Comparison of ENCODE assay signal across 22 mouse cellular contexts in the genomic region with DNA sequence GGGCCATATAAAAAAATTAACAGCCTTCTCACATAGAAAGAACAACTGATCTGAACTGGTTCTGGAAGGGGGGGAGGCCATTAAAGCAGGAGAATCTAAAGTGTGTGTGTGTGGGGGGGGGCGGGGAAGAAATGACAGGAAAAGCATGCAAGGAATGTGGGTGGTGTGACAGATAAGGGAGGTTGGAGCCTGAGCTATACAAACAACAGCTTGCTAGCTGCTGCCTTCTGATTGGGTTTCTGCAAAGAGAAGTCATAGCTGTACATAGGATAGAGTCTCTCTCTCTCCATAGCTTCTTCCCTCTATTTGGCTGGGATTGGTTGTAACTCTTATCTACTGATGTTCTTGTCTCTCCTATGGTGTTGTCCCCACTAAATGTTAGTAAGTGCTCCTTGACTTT. TPM values are rescaled to one million over a fixed set of nuclear protein-coding genes. Genes with fewer than 3 reads are reported as not detected.
DNase-seq lines count a peak whose midpoint lies in the region; ATAC-seq and TF ChIP-seq lines count a peak whose summit lies in the region.
"Had no signal": no experiment of that assay in that cellular context is flagged by ENCODE, and none has a peak within 500 bp of the region (broad histone marks: within the 10 kb centered on the region; RNA-seq: fewer than 3 reads in every experiment).

No protein-coding gene starts in this region.

- ATAC-seq in kidney, postnatal 0 days (replicated peaks; ENCODE audit: low FRiP score, low read depth) = no peak; the same call in 1 of the 2 replicates
- ATAC-seq in liver, embryonic 12.5 days = peak; percentile 69
- ATAC-seq: activated CD4-positive, CD25-positive, alpha-beta regulatory T cell, adult 4 months; hindbrain, embryonic 16.5 days; intestine, postnatal 0 days had no signal

- DNase-seq in heart, embryonic 10.5 days (ENCODE audit: low spot score) = peak; percentile 74
- no peak for DNase-seq in heart, adult 9 months (ENCODE audit: low spot score in 2 of 2)
- DNase-seq in kidney, postnatal 0 days (ENCODE audit: low spot score) = peak; percentile 30
- no peak for DNase-seq in kidney, postnatal 25 days
- DNase-seq in 3T3-L1 (ENCODE audit: low read depth, low spot score) = peak; percentile 51
- no peak for DNase-seq in left cerebral cortex, postnatal 10 days (ENCODE audit: extremely low spot score in 1 of 2, low spot score in 2 of 2)
- DNase-seq in cerebellum, postnatal 4 days (ENCODE audit: low spot score in 2 of 2) = no peak
- DNase-seq: adrenal gland, postnatal 36 days; cerebellum, adult 9-10 months; embryo, embryonic 11 days; heart, postnatal 4 days; lung, postnatal 36 days; right cerebral cortex, postnatal 14 days had no signal

- no peak overlapping the region for H3K4me2 ChIP-seq in kidney, postnatal 0 days (ENCODE audit: low read length)
- no peak overlapping the region for H3K4me2 ChIP-seq in liver, embryonic 12.5 days
- H3K4me2 ChIP-seq: forebrain, embryonic 12.5 days; midbrain, embryonic 11.5 days; neural tube, embryonic 13.5 days had no signal

- intact Hi-C loops in left cerebral cortex, postnatal 10 days (cut with DNase I) = no loop called here

- H3K36me3 ChIP-seq in heart, embryonic 10.5 days = no peaks in the 10 kb centered on the region
- no peaks in the 10 kb centered on the region for H3K36me3 ChIP-seq in kidney, postnatal 0 days (ENCODE audit: insufficient read depth, low read length)
- H3K36me3 ChIP-seq in liver, embryonic 12.5 days = no peaks in the 10 kb centered on the region
- H3K36me3 ChIP-seq: forebrain, embryonic 12.5 days; neural tube, embryonic 13.5 days had no signal

- TF ChIP-seq CTCF in kidney, postnatal 0 days (IDR thresholded peaks at IDR 0.05; ENCODE audit: low read depth) = no peak

- no peak overlapping the region for H3K4me3 ChIP-seq in heart, embryonic 10.5 days
- H3K4me3 ChIP-seq in kidney, postnatal 0 days (replicated peaks; ENCODE audit: low read depth, low read length) = no peak overlapping the region
- H3K4me3 ChIP-seq in liver, embryonic 12.5 days = no peak overlapping the region
- H3K4me3 ChIP-seq: forebrain, embryonic 12.5 days; left cerebral cortex, adult 2 months; neural tube, embryonic 13.5 days had no signal

- no peaks in the 10 kb centered on the region for H3K27me3 ChIP-seq in heart, embryonic 10.5 days (ENCODE audit: insufficient read depth, poor library complexity, severe bottlenecking)
- no peaks in the 10 kb centered on the region for H3K27me3 ChIP-seq in kidney, postnatal 0 days (ENCODE audit: insufficient read depth, low read length)
- H3K27me3 ChIP-seq in liver, embryonic 12.5 days (replicated peaks) = 0 out of 2 replicates have a peak, but pooled peaks cover 4% of the 10 kb centered on the region
- H3K27me3 ChIP-seq: CH12.LX had no signal

- no peaks in the 10 kb centered on the region for H3K9me3 ChIP-seq in heart, embryonic 10.5 days
- H3K9me3 ChIP-seq in kidney, postnatal 0 days (replicated peaks; ENCODE audit: low read length) = no peaks in the 10 kb centered on the region
- no peaks in the 10 kb centered on the region for H3K9me3 ChIP-seq in liver, embryonic 12.5 days (replicated peaks)
- H3K9me3 ChIP-seq: forebrain, embryonic 12.5 days; neural tube, embryonic 13.5 days had no signal

- no peaks in the 10 kb centered on the region for H3K4me1 ChIP-seq in heart, embryonic 10.5 days
- H3K4me1 ChIP-seq in kidney, postnatal 0 days (replicated peaks; ENCODE audit: insufficient read depth, low read length) = no peaks in the 10 kb centered on the region
- H3K4me1 ChIP-seq in liver, embryonic 12.5 days = 0 out of 2 replicates have a peak, but pooled peaks cover 7% of the 10 kb centered on the region
- H3K4me1 ChIP-seq: forebrain, embryonic 12.5 days; neural tube, embryonic 13.5 days had no signal

- H3K9ac ChIP-seq in kidney, postnatal 0 days (ENCODE audit: low read depth, low read length) = no peak overlapping the region
- H3K9ac ChIP-seq in liver, embryonic 12.5 days = no peak overlapping the region
- H3K9ac ChIP-seq: forebrain, embryonic 12.5 days; neural tube, embryonic 13.5 days had no signal

- H3K27ac ChIP-seq in heart, embryonic 10.5 days = no peak overlapping the region
- H3K27ac ChIP-seq in kidney, postnatal 0 days = no peak overlapping the region
- H3K27ac ChIP-seq in liver, embryonic 12.5 days = no peak overlapping the region
- H3K27ac ChIP-seq: forebrain, embryonic 12.5 days; left cerebral cortex, adult 2 months; neural tube, embryonic 13.5 days had no signal

- WGBS in heart, embryonic 10.5 days = 45% methylated on average over 1 of the region's 1 CpGs
- 58% methylated on average over 1 of the region's 1 CpGs for WGBS in kidney, postnatal 0 days
- 40% methylated on average over 1 of the region's 1 CpGs for WGBS in liver, embryonic 12.5 days (ENCODE audit: insufficient replicate concordance)

RNA-seq across cellular contexts. Expression of a gene that starts 2.2 kb away (rescaled TPM):
- 0.14 TPM in 1 of 2 replicates, not detected in the other for polyA plus RNA-seq in heart, embryonic 10.5 days (2016; fragmentation: Nextera tagmentation; extraction: Ambion mirVana)
- 0.65 and 0.74 TPM in 2 replicates for polyA plus RNA-seq in kidney, postnatal 0 days (2015; fragmentation: Nextera tagmentation; extraction: Ambion mirVana)
- polyA plus RNA-seq in liver, embryonic 12.5 days (2016; fragmentation: Nextera tagmentation; extraction: Ambion mirVana) = 0.42 and 0.58 TPM in 2 replicates
- 1 to 10 TPM; 2.5 to 3.3 TPM for total RNA-seq in left cerebral cortex, postnatal 10 days (2021)

RNA-seq across cellular contexts. Expression of a gene that starts 49.9 kb away (rescaled TPM):
- polyA plus RNA-seq in heart, embryonic 10.5 days (2016; fragmentation: Nextera tagmentation; extraction: Ambion mirVana) = 23.8 and 30.4 TPM in 2 replicates
- 22.5 and 26.1 TPM in 2 replicates for polyA plus RNA-seq in kidney, postnatal 0 days (2015; fragmentation: Nextera tagmentation; extraction: Ambion mirVana)
- 15.3 and 15.8 TPM in 2 replicates for polyA plus RNA-seq in liver, embryonic 12.5 days (2016; fragmentation: Nextera tagmentation; extraction: Ambion mirVana)
- total RNA-seq in left cerebral cortex, postnatal 10 days (2021) = 10 to 100 TPM; 23.7 to 26.1 TPM

Comparison
In these comparisons a context has a peak if more than half of its experiments do, and no peak if none do; other contexts are left out.
1. DNase-seq: peak in heart, embryonic 10.5 days (single experiment), kidney, postnatal 0 days (single experiment) and 3T3-L1 (single experiment); none in heart, adult 9 months (0 of 2), kidney, postnatal 25 days (0 of 2), left cerebral cortex, postnatal 10 days (0 of 2) and cerebellum, postnatal 4 days (0 of 2).